ENCODE assay signal across 10 mouse cellular contexts in genomic region chr11:95841498-95841830, GRCm38 (mm10). TPM values are rescaled to one million over a fixed set of nuclear protein-coding genes. Genes with fewer than 3 reads are reported as not detected.
A peak's percentile ranks its signal among the peaks of the same experiment; 100 is the strongest.
DNase-seq lines count a peak whose midpoint lies in the region; ATAC-seq and TF ChIP-seq lines count a peak whose summit lies in the region.
"Had no signal": no experiment of that assay in that cellular context is flagged by ENCODE, and none has a peak within 500 bp of the region (broad histone marks: within the 10 kb centered on the region; RNA-seq: fewer than 3 reads in every experiment).

No protein-coding gene starts in this region.

- peak overlapping the region; percentile 52 for H3K4me2 ChIP-seq in heart, embryonic 14.5 days (ENCODE audit: low read length)
- H3K4me2 ChIP-seq in midbrain, embryonic 15.5 days = no peak overlapping the region
- H3K4me2 ChIP-seq in intestine, embryonic 14.5 days (ENCODE audit: low read length) = peak overlapping the region; percentile 34

- H3K9ac ChIP-seq in heart, embryonic 14.5 days (ENCODE audit: low read length) = peak overlapping the region; percentile 68
- no peak overlapping the region for H3K9ac ChIP-seq in midbrain, embryonic 15.5 days
- H3K9ac ChIP-seq in intestine, embryonic 14.5 days (ENCODE audit: low read length) = peak overlapping the region; percentile 21

- no peak for TF ChIP-seq POLR2A in olfactory bulb, adult 2 months (IDR thresholded peaks at IDR 0.05; ENCODE audit: insufficient read depth, low read depth, low read length)

- no peak for DNase-seq in heart, postnatal 25 days (ENCODE audit: low spot score)
- DNase-seq in midbrain, embryonic 10.5 days (ENCODE audit: low spot score) = no peak
- DNase-seq in intestine, embryonic 14.5 days (ENCODE audit: low spot score) = no peak
- no peak for DNase-seq in yolk sac, embryonic 10.5 days (ENCODE audit: low spot score)
- no peak for DNase-seq in right cerebral cortex, postnatal 10 days (ENCODE audit: low spot score in 2 of 2)

- no peaks in the 10 kb centered on the region for H3K9me3 ChIP-seq in heart, embryonic 14.5 days (ENCODE audit: control insufficient read depth, low read length)
- H3K9me3 ChIP-seq in midbrain, embryonic 10.5 days (replicated peaks) = no peaks in the 10 kb centered on the region
- H3K9me3 ChIP-seq in midbrain, embryonic 15.5 days = no peaks in the 10 kb centered on the region
- H3K9me3 ChIP-seq in intestine, embryonic 14.5 days (ENCODE audit: control insufficient read depth, low read length) = no peaks in the 10 kb centered on the region

- H3K36me3 ChIP-seq in heart, embryonic 14.5 days (ENCODE audit: control insufficient read depth, insufficient read depth, low read length) = 0 out of 2 replicates have a peak, but pooled peaks cover 3% of the 10 kb centered on the region
- no peaks in the 10 kb centered on the region for H3K36me3 ChIP-seq in midbrain, embryonic 10.5 days
- H3K36me3 ChIP-seq in midbrain, embryonic 15.5 days (replicated peaks) = no peaks in the 10 kb centered on the region
- no peaks in the 10 kb centered on the region for H3K36me3 ChIP-seq in intestine, embryonic 14.5 days (ENCODE audit: control insufficient read depth, insufficient read depth, low read length)

- peak overlapping the region; percentile 63 to 82 for H3K27ac ChIP-seq in heart, embryonic 14.5 days (replicated peaks in 1 of 2; ENCODE audit: control insufficient read depth in 1 of 2, insufficient read depth in 1 of 2, low read depth in 2 of 2, low read length in 2 of 2)
- H3K27ac ChIP-seq in midbrain, embryonic 10.5 days (replicated peaks) = no peak overlapping the region
- no peak overlapping the region for H3K27ac ChIP-seq in midbrain, embryonic 15.5 days
- no peak overlapping the region for H3K27ac ChIP-seq in intestine, embryonic 14.5 days (ENCODE audit: low read depth)
- no peak overlapping the region for H3K27ac ChIP-seq in olfactory bulb, adult 2 months (ENCODE audit: insufficient read depth, low read depth, low read length)

- H3K27me3 ChIP-seq in heart, embryonic 14.5 days (ENCODE audit: control insufficient read depth, insufficient read depth, low read length) = no peaks in the 10 kb centered on the region; the same call in 1 of the 2 replicates
- H3K27me3 ChIP-seq in midbrain, embryonic 10.5 days (ENCODE audit: low read depth, poor library complexity, severe bottlenecking) = peaks cover 51% of the 10 kb centered on the region
- H3K27me3 ChIP-seq in midbrain, embryonic 15.5 days (replicated peaks) = peaks cover 4% of the 10 kb centered on the region; the same call in 1 of the 2 replicates
- no peaks in the 10 kb centered on the region for H3K27me3 ChIP-seq in intestine, embryonic 14.5 days (replicated peaks; ENCODE audit: control insufficient read depth, insufficient read depth, low read length)

- TF ChIP-seq CTCF in olfactory bulb, adult 2 months (IDR thresholded peaks at IDR 0.05; ENCODE audit: insufficient read depth, low read depth, low read length) = no peak

- H3K4me3 ChIP-seq in heart, embryonic 14.5 days (ENCODE audit: control insufficient read depth in 1 of 2, insufficient read depth in 1 of 2, low read depth in 1 of 2, low read length in 2 of 2) = peak overlapping the region; percentile 42
- H3K4me3 ChIP-seq in midbrain, embryonic 10.5 days = peak overlapping the region; percentile 9; the same call in 1 of the 2 replicates
- no peak overlapping the region for H3K4me3 ChIP-seq in midbrain, embryonic 15.5 days
- peak overlapping the region; percentile 19 for H3K4me3 ChIP-seq in intestine, embryonic 14.5 days (ENCODE audit: low read depth, low read length)
- peak overlapping the region; percentile 25 for H3K4me3 ChIP-seq in olfactory bulb, adult 2 months (ENCODE audit: insufficient read depth, low read depth, low read length)

- no peak for ATAC-seq in heart, embryonic 14.5 days (ENCODE audit: insufficient number of reproducible peaks, insufficient read depth, low FRiP score, low read depth)
- no peak for ATAC-seq in midbrain, embryonic 15.5 days (replicated peaks)
- ATAC-seq in intestine, embryonic 14.5 days (replicated peaks; ENCODE audit: low FRiP score, low TSS enrichment, low read depth) = no peak
- ATAC-seq: forebrain, embryonic 14.5 days had no signal

- 47% methylated on average over 10 of the region's 10 CpGs for WGBS in heart, embryonic 14.5 days
- 58% methylated on average over 10 of the region's 10 CpGs for WGBS in midbrain, embryonic 10.5 days
- WGBS in midbrain, embryonic 15.5 days = 64% methylated on average over 10 of the region's 10 CpGs
- 63% methylated on average over 10 of the region's 10 CpGs for WGBS in intestine, embryonic 14.5 days
- 77% methylated on average over 10 of the region's 10 CpGs for WGBS in olfactory bulb, adult 2 months

- intact Hi-C loops in heart, postnatal 25 days (cut with DNase I) = no loop called here

- peaks cover 15 to 26% of the 10 kb centered on the region in 2 experiments for H3K4me1 ChIP-seq in heart, embryonic 14.5 days (ENCODE audit: control insufficient read depth in 2 of 2, insufficient read depth in 2 of 2, low read length in 2 of 2)
- H3K4me1 ChIP-seq in midbrain, embryonic 10.5 days = peaks cover 16% of the 10 kb centered on the region
- no peaks in the 10 kb centered on the region for H3K4me1 ChIP-seq in midbrain, embryonic 15.5 days
- peaks cover 19% of the 10 kb centered on the region for H3K4me1 ChIP-seq in intestine, embryonic 14.5 days (replicated peaks; ENCODE audit: control insufficient read depth, insufficient read depth, low read length)
- H3K4me1 ChIP-seq in olfactory bulb, adult 2 months (ENCODE audit: control insufficient read depth, insufficient read depth, low read length) = peaks cover 18% of the 10 kb centered on the region

RNA-seq across cellular contexts. Expression of gene Abi3, which starts 0.8 kb away (rescaled TPM):
- polyA plus RNA-seq in heart, embryonic 14.5 days (2014; fragmentation: Nextera tagmentation; extraction: Ambion mirVana) = 9.0 and 11.4 TPM in 2 replicates
- 10 to 100 TPM in 1 of 2 experiments, 1 to 10 TPM in 1; 8.8 to 10.4 TPM for total RNA-seq in heart, postnatal 25 days (2021)
- 3.5 and 3.6 TPM in 2 replicates for polyA plus RNA-seq in midbrain, embryonic 10.5 days (2016; fragmentation: Nextera tagmentation; extraction: Ambion mirVana)
- 2.0 and 2.9 TPM in 2 replicates for polyA plus RNA-seq in midbrain, embryonic 15.5 days (2015; fragmentation: Nextera tagmentation; extraction: Ambion mirVana)
- polyA plus RNA-seq in intestine, embryonic 14.5 days (2014; fragmentation: Nextera tagmentation; extraction: Ambion mirVana) = 4.8 TPM in 2 replicates
- polyA plus RNA-seq in olfactory bulb, adult 2 months (2012; ENCODE audit: insufficient read depth, insufficient read length, low replicate concordance, missing spikeins) = not detected in 2 replicates

RNA-seq across cellular contexts. Expression of gene Gngt2, which starts 4.4 kb away (rescaled TPM):
- polyA plus RNA-seq in heart, embryonic 14.5 days (2014; fragmentation: Nextera tagmentation; extraction: Ambion mirVana) = 34.1 and 34.2 TPM in 2 replicates
- total RNA-seq in heart, postnatal 25 days (2021) = 10 to 100 TPM; 20.6 to 21.9 TPM
- polyA plus RNA-seq in midbrain, embryonic 10.5 days (2016; fragmentation: Nextera tagmentation; extraction: Ambion mirVana) = 4.4 and 6.1 TPM in 2 replicates
- 2.8 and 3.6 TPM in 2 replicates for polyA plus RNA-seq in midbrain, embryonic 15.5 days (2015; fragmentation: Nextera tagmentation; extraction: Ambion mirVana)
- 17.2 and 19.1 TPM in 2 replicates for polyA plus RNA-seq in intestine, embryonic 14.5 days (2014; fragmentation: Nextera tagmentation; extraction: Ambion mirVana)
- not detected in 2 replicates for polyA plus RNA-seq in olfactory bulb, adult 2 months (2012; ENCODE audit: insufficient read depth, insufficient read length, low replicate concordance, missing spikeins)

RNA-seq across cellular contexts. Expression of gene Phospho1, which starts 17.2 kb away (rescaled TPM):
- 2.9 and 4.4 TPM in 2 replicates for polyA plus RNA-seq in heart, embryonic 14.5 days (2014; fragmentation: Nextera tagmentation; extraction: Ambion mirVana)
- 100 to 1,000 TPM; 174 to 181 TPM for total RNA-seq in heart, postnatal 25 days (2021)
- polyA plus RNA-seq in midbrain, embryonic 10.5 days (2016; fragmentation: Nextera tagmentation; extraction: Ambion mirVana) = 0.30 TPM in 1 of 2 replicates, not detected in the other
- polyA plus RNA-seq in midbrain, embryonic 15.5 days (2015; fragmentation: Nextera tagmentation; extraction: Ambion mirVana) = not detected in 2 replicates
- 0.39 TPM in 1 of 2 replicates, not detected in the other for polyA plus RNA-seq in intestine, embryonic 14.5 days (2014; fragmentation: Nextera tagmentation; extraction: Ambion mirVana)
- polyA plus RNA-seq in olfactory bulb, adult 2 months (2012; ENCODE audit: insufficient read depth, insufficient read length, low replicate concordance, missing spikeins) = not detected in 2 replicates
- polyA plus RNA-seq: forebrain, embryonic 14.5 days; neural tube, embryonic 11.5 days had no signal

Comparison
In these comparisons a context has a peak if more than half of its experiments do, and no peak if none do; other contexts are left out.
1. H3K27ac ChIP-seq: peak in heart, embryonic 14.5 days (2 of 2); none in midbrain, embryonic 10.5 days (single experiment), midbrain, embryonic 15.5 days (single experiment), intestine, embryonic 14.5 days (single experiment) and olfactory bulb, adult 2 months (single experiment).